Mouse (Mus musculus) megakaryocyte-erythroid progenitor cell, adult 5-6 weeks (primary cell): ENCODE measurements around the gene Krt31. TPM values are rescaled to one million over a fixed set of nuclear protein-coding genes. Genes with fewer than 3 reads are reported as not detected.

Experiments
- ATAC-seq: replicated peaks from 2 replicates; pipeline ENCODE4 v1.8.0; 2016; ENCODE audit warnings: mild to moderate bottlenecking, inconsistent platforms; ENCODE audit not compliant: severe bottlenecking, poor library complexity, low FRiP score, low TSS enrichment
- total RNA-seq, 2 experiments: library from RNA; stranded (forward) in 1 of 2; stranded (reverse) in 1 of 2; fragments of 200-1000, 215-1000 nt in 1 of 2; fragments of >200 nt in 1 of 2; fragmentation: Nextera tagmentation in 1 of 2; gene quantifications; 2 replicates each; pipeline ENCODE4 v1.2.3; 2014 to 2017

Gene Krt31
- total RNA-seq, 2 experiments from 2014 or later = not detected

GRCm38 (mm10) chr11:100010682-100011081 is 39.7 kb downstream of the Krt31 start:
- ATAC-seq = no peak

GRCm38 (mm10) chr11:100008336-100008735 is 42.0 kb downstream of the Krt31 start:
- ATAC-seq = no peak

GRCm38 (mm10) chr11:100006624-100007023 is 43.7 kb downstream of the Krt31 start:
- ATAC-seq = no peak

GRCm38 (mm10) chr11:100005905-100006304 is 44.4 kb downstream of the Krt31 start:
- ATAC-seq = no peak

GRCm38 (mm10) chr11:100004846-100005245 is 45.5 kb downstream of the Krt31 start:
- ATAC-seq = peak; percentile 78

GRCm38 (mm10) chr11:99999091-99999490 is 51.3 kb downstream of the Krt31 start:
- no peak for ATAC-seq

Other genes with a start within 250 kb of the Krt31 start
- not detected in 2 replicates for gene Gm11554, start 246.1 kb downstream of the Krt31 start, total RNA-seq (2014; fragmentation: Nextera tagmentation)
- not detected in 2 replicates for gene Gm11554, start 246.1 kb downstream of the Krt31 start, total RNA-seq (2017)
- not detected in 2 replicates for gene Krtap4-13, start 240.7 kb downstream of the Krt31 start, total RNA-seq (2014; fragmentation: Nextera tagmentation)
- gene Krtap4-13, start 240.7 kb downstream of the Krt31 start, total RNA-seq (2017) = not detected in 2 replicates
- not detected in 2 replicates for gene Gm11564, start 234.9 kb downstream of the Krt31 start, total RNA-seq (2014; fragmentation: Nextera tagmentation)
- not detected in 2 replicates for gene Gm11564, start 234.9 kb downstream of the Krt31 start, total RNA-seq (2017)
- gene 2300003K06Rik, start 212.5 kb downstream of the Krt31 start, total RNA-seq (2014; fragmentation: Nextera tagmentation) = not detected in 2 replicates
- gene 2300003K06Rik, start 212.5 kb downstream of the Krt31 start, total RNA-seq (2017) = not detected in 2 replicates
- gene Krtap4-16, start 198.9 kb downstream of the Krt31 start, total RNA-seq (2014; fragmentation: Nextera tagmentation) = not detected in 2 replicates
- gene Krtap4-16, start 198.9 kb downstream of the Krt31 start, total RNA-seq (2017) = not detected in 2 replicates
- gene Gm11568, start 192.6 kb downstream of the Krt31 start, total RNA-seq (2014; fragmentation: Nextera tagmentation) = not detected in 2 replicates
- not detected in 2 replicates for gene Gm11568, start 192.6 kb downstream of the Krt31 start, total RNA-seq (2017)
- not detected in 2 replicates for gene Gm11559, start 186.1 kb downstream of the Krt31 start, total RNA-seq (2014; fragmentation: Nextera tagmentation)
- gene Gm11559, start 186.1 kb downstream of the Krt31 start, total RNA-seq (2017) = not detected in 2 replicates
- gene Krtap9-1, start 177.2 kb downstream of the Krt31 start, total RNA-seq (2014; fragmentation: Nextera tagmentation) = not detected in 2 replicates
- gene Krtap9-1, start 177.2 kb downstream of the Krt31 start, total RNA-seq (2017) = not detected in 2 replicates
- gene Gm11567, start 171.4 kb downstream of the Krt31 start, total RNA-seq (2014; fragmentation: Nextera tagmentation) = not detected in 2 replicates
- gene Gm11567, start 171.4 kb downstream of the Krt31 start, total RNA-seq (2017) = not detected in 2 replicates
- not detected in 2 replicates for gene Krtap31-1, start 142.6 kb downstream of the Krt31 start, total RNA-seq (2014; fragmentation: Nextera tagmentation)
- gene Krtap31-1, start 142.6 kb downstream of the Krt31 start, total RNA-seq (2017) = not detected in 2 replicates
- not detected in 2 replicates for gene Gm11565, start 135.8 kb downstream of the Krt31 start, total RNA-seq (2014; fragmentation: Nextera tagmentation)
- not detected in 2 replicates for gene Gm11565, start 135.8 kb downstream of the Krt31 start, total RNA-seq (2017)
- not detected in 2 replicates for gene Krtap31-2, start 114.3 kb downstream of the Krt31 start, total RNA-seq (2014; fragmentation: Nextera tagmentation)
- gene Krtap31-2, start 114.3 kb downstream of the Krt31 start, total RNA-seq (2017) = not detected in 2 replicates
- not detected in 2 replicates for gene Krtap9-5, start 102.1 kb downstream of the Krt31 start, total RNA-seq (2014; fragmentation: Nextera tagmentation)
- gene Krtap9-5, start 102.1 kb downstream of the Krt31 start, total RNA-seq (2017) = not detected in 2 replicates
- gene Krtap29-1, start 71.5 kb downstream of the Krt31 start, total RNA-seq (2014; fragmentation: Nextera tagmentation) = not detected in 2 replicates
- gene Krtap29-1, start 71.5 kb downstream of the Krt31 start, total RNA-seq (2017) = not detected in 2 replicates
- gene Krtap16-1, start 64.0 kb downstream of the Krt31 start, total RNA-seq (2014; fragmentation: Nextera tagmentation) = not detected in 2 replicates
- gene Krtap16-1, start 64.0 kb downstream of the Krt31 start, total RNA-seq (2017) = not detected in 2 replicates
- not detected in 2 replicates for gene Krtap17-1, start 56.6 kb downstream of the Krt31 start, total RNA-seq (2014; fragmentation: Nextera tagmentation)
- gene Krtap17-1, start 56.6 kb downstream of the Krt31 start, total RNA-seq (2017) = not detected in 2 replicates
- not detected in 2 replicates for gene Krt33a, start 34.3 kb downstream of the Krt31 start, total RNA-seq (2014; fragmentation: Nextera tagmentation)
- gene Krt33a, start 34.3 kb downstream of the Krt31 start, total RNA-seq (2017) = not detected in 2 replicates
- gene Krt33b, start 20.7 kb downstream of the Krt31 start, total RNA-seq (2014; fragmentation: Nextera tagmentation) = not detected in 2 replicates
- gene Krt33b, start 20.7 kb downstream of the Krt31 start, total RNA-seq (2017) = not detected in 2 replicates
- gene Krt34, start 9.0 kb downstream of the Krt31 start, total RNA-seq (2014; fragmentation: Nextera tagmentation) = not detected in 2 replicates
- gene Krt34, start 9.0 kb downstream of the Krt31 start, total RNA-seq (2017) = not detected in 2 replicates
- not detected in 2 replicates for gene Krt32, start 37.7 kb upstream of the Krt31 start, total RNA-seq (2014; fragmentation: Nextera tagmentation)
- not detected in 2 replicates for gene Krt32, start 37.7 kb upstream of the Krt31 start, total RNA-seq (2017)
- gene Krt35, start 45.7 kb upstream of the Krt31 start, total RNA-seq (2014; fragmentation: Nextera tagmentation) = not detected in 2 replicates
- gene Krt35, start 45.7 kb upstream of the Krt31 start, total RNA-seq (2017) = not detected in 2 replicates
- not detected in 2 replicates for gene Krt36, start 55.1 kb upstream of the Krt31 start, total RNA-seq (2014; fragmentation: Nextera tagmentation)
- not detected in 2 replicates for gene Krt36, start 55.1 kb upstream of the Krt31 start, total RNA-seq (2017)
- gene Krt13, start 71.0 kb upstream of the Krt31 start, total RNA-seq (2014; fragmentation: Nextera tagmentation) = not detected in 2 replicates
- not detected in 2 replicates for gene Krt13, start 71.0 kb upstream of the Krt31 start, total RNA-seq (2017)
- not detected in 2 replicates for gene Krt15, start 85.4 kb upstream of the Krt31 start, total RNA-seq (2014; fragmentation: Nextera tagmentation)
- not detected in 2 replicates for gene Krt15, start 85.4 kb upstream of the Krt31 start, total RNA-seq (2017)
- gene Krt19, start 98.1 kb upstream of the Krt31 start, total RNA-seq (2014; fragmentation: Nextera tagmentation) = not detected in 2 replicates
- gene Krt19, start 98.1 kb upstream of the Krt31 start, total RNA-seq (2017) = not detected in 2 replicates
- not detected in 2 replicates for gene Krt9, start 142.7 kb upstream of the Krt31 start, total RNA-seq (2014; fragmentation: Nextera tagmentation)
- not detected in 2 replicates for gene Krt9, start 142.7 kb upstream of the Krt31 start, total RNA-seq (2017)
- not detected in 2 replicates for gene Krt14, start 157.0 kb upstream of the Krt31 start, total RNA-seq (2014; fragmentation: Nextera tagmentation)
- gene Krt14, start 157.0 kb upstream of the Krt31 start, total RNA-seq (2017) = not detected in 2 replicates
- not detected in 2 replicates for gene Krt16, start 198.4 kb upstream of the Krt31 start, total RNA-seq (2014; fragmentation: Nextera tagmentation)
- not detected in 2 replicates for gene Krt16, start 198.4 kb upstream of the Krt31 start, total RNA-seq (2017)
- not detected in 2 replicates for gene Krt17, start 210.5 kb upstream of the Krt31 start, total RNA-seq (2014; fragmentation: Nextera tagmentation)
- not detected in 2 replicates for gene Krt17, start 210.5 kb upstream of the Krt31 start, total RNA-seq (2017)
- not detected in 2 replicates for gene Krt42, start 219.3 kb upstream of the Krt31 start, total RNA-seq (2014; fragmentation: Nextera tagmentation)
- gene Krt42, start 219.3 kb upstream of the Krt31 start, total RNA-seq (2017) = not detected in 2 replicates